Mouse (Mus musculus): ENCODE results near the gene Csnk1e.

GRCm38 (mm10) chr15:79393101-79393500 is 62.3 kb downstream of the Csnk1e start:
- no peak for TF ChIP-seq CTCF (IDR thresholded peaks at IDR 0.05; ENCODE audit: borderline replicate concordance, insufficient read depth, low read depth, low read length)
- TF ChIP-seq POLR2A (IDR thresholded peaks at IDR 0.05; ENCODE audit: borderline replicate concordance, insufficient read depth, low read length): no peak

Data from cerebellum, adult 2 months (tissue).